Mouse (Mus musculus): Measurements from ENCODE around the gene Swi5. TPM values are rescaled to one million over a fixed set of nuclear protein-coding genes. Genes with fewer than 3 reads are reported as not detected.

The Swi5 gene
- polyA plus RNA-seq, 1 experiment from 2014 or later: 377 TPM

GRCm38 (mm10) chr2:32236760-32237487 is 51.0 kb downstream of the Swi5 start:
- peak overlapping the region; percentile 86 for H3K4me2 ChIP-seq (ENCODE audit: low read depth, low read length)
- peak overlapping the region; percentile 61 for H3K4me3 ChIP-seq (ENCODE audit: low read length)
- peaks cover 5% of the 10 kb centered on the region for H3K36me3 ChIP-seq (ENCODE audit: control insufficient read depth, insufficient read depth, low read length)
- WGBS: 0% methylated on average over 20 of the region's 20 CpGs
- H3K27me3 ChIP-seq (replicated peaks; ENCODE audit: control insufficient read depth, insufficient read depth, low read length): no peaks in the 10 kb centered on the region
- H3K9ac ChIP-seq (ENCODE audit: low read depth, low read length): peak overlapping the region; percentile 82
- no peaks in the 10 kb centered on the region for H3K9me3 ChIP-seq (ENCODE audit: control insufficient read depth, low read length)
- H3K27ac ChIP-seq (ENCODE audit: low read length): peak overlapping the region; percentile 86
- peaks cover 16% of the 10 kb centered on the region for H3K4me1 ChIP-seq (ENCODE audit: control insufficient read depth, insufficient read depth, low read length)
- ATAC-seq: peak; percentile 57

GRCm38 (mm10) chr2:32235886-32236759 is 51.8 kb downstream of the Swi5 start, which contains the start of gene Pomt1:
Pomt1 (plus strand) TSS chr2:32236590.
- under 1% methylated on average over 54 of the region's 54 CpGs for WGBS
- peaks cover 7% of the 10 kb centered on the region for H3K36me3 ChIP-seq (ENCODE audit: control insufficient read depth, insufficient read depth, low read length)
- peak within 1 kb of the TSS; percentile 61 for H3K4me3 ChIP-seq (ENCODE audit: low read length)
- peaks cover 16% of the 10 kb centered on the region for H3K4me1 ChIP-seq (ENCODE audit: control insufficient read depth, insufficient read depth, low read length)
- peak within 1 kb of the TSS; percentile 86 for H3K4me2 ChIP-seq (ENCODE audit: low read depth, low read length)
- H3K9me3 ChIP-seq (ENCODE audit: control insufficient read depth, low read length): no peaks in the 10 kb centered on the region
- H3K9ac ChIP-seq (ENCODE audit: low read depth, low read length): peak within 1 kb of the TSS; percentile 82
- peak within 1 kb of the TSS; percentile 86 for H3K27ac ChIP-seq (ENCODE audit: low read length)
- ATAC-seq: peak; percentile 93
- H3K27me3 ChIP-seq (replicated peaks; ENCODE audit: control insufficient read depth, insufficient read depth, low read length): no peaks in the 10 kb centered on the region

GRCm38 (mm10) chr2:32235433-32235832 is 52.4 kb downstream of the Swi5 start:
- Histone ChIP-seq H3K27ac (ENCODE audit: low read length) (no peak overlapping the region), H3K4me2 (ENCODE audit: low read depth, low read length) (peak overlapping the region; percentile 70), H3K4me3 (ENCODE audit: low read length) (peak overlapping the region; percentile 61), H3K9ac (ENCODE audit: low read depth, low read length) (peak overlapping the region; percentile 82; the same call in 1 of the 2 replicates), H3K27me3 (replicated peaks; ENCODE audit: control insufficient read depth, insufficient read depth, low read length) (no peaks in the 10 kb centered on the region), H3K4me1 (ENCODE audit: control insufficient read depth, insufficient read depth, low read length) (peaks cover 16% of the 10 kb centered on the region), H3K36me3 (ENCODE audit: control insufficient read depth, insufficient read depth, low read length) (peaks cover 10% of the 10 kb centered on the region), H3K9me3 (ENCODE audit: control insufficient read depth, low read length) (no peaks in the 10 kb centered on the region)
- ATAC-seq: no peak
- WGBS: 26% methylated on average over 7 of the region's 7 CpGs

Small RNA genes lying within 50 kb of the gene (microRNA-seq; reads per million reads assigned to microRNA genes)
- gene Gm23363 (not detected), gene Mir199b (898 reads per million, percentile 73 among the genes with 10 or more reads in this experiment)

Other genes with a start within 250 kb of the Swi5 start
- 2.1 and 2.2 TPM in 2 replicates for gene Fam78a, start 203.2 kb downstream of the Swi5 start, polyA plus RNA-seq (2015; fragmentation: Nextera tagmentation; extraction: Ambion mirVana)
- 4.0 and 5.0 TPM in 2 replicates for gene Plpp7, start 192.5 kb downstream of the Swi5 start, polyA plus RNA-seq (2015; fragmentation: Nextera tagmentation; extraction: Ambion mirVana)
- gene Prrc2b, start 137.0 kb downstream of the Swi5 start, polyA plus RNA-seq (2015; fragmentation: Nextera tagmentation; extraction: Ambion mirVana): 14.4 and 16.2 TPM in 2 replicates
- 26.7 and 26.9 TPM in 2 replicates for gene Pomt1, start 51.5 kb downstream of the Swi5 start, polyA plus RNA-seq (2015; fragmentation: Nextera tagmentation; extraction: Ambion mirVana)
- 72.4 and 74.4 TPM in 2 replicates for gene Uck1, start 27.9 kb downstream of the Swi5 start, polyA plus RNA-seq (2015; fragmentation: Nextera tagmentation; extraction: Ambion mirVana)
- 21.5 and 21.6 TPM in 2 replicates for gene Golga2, start 691 bp downstream of the Swi5 start, polyA plus RNA-seq (2015; fragmentation: Nextera tagmentation; extraction: Ambion mirVana)
- gene Ciz1, start 64.3 kb upstream of the Swi5 start, polyA plus RNA-seq (2015; fragmentation: Nextera tagmentation; extraction: Ambion mirVana): 47.1 and 51.4 TPM in 2 replicates
- gene Dnm1, start 65.3 kb upstream of the Swi5 start, polyA plus RNA-seq (2015; fragmentation: Nextera tagmentation; extraction: Ambion mirVana): 11.8 and 12.5 TPM in 2 replicates
- gene 1110008P14Rik, start 93.9 kb upstream of the Swi5 start, polyA plus RNA-seq (2015; fragmentation: Nextera tagmentation; extraction: Ambion mirVana): 44.2 and 45.8 TPM in 2 replicates
- gene Lcn2, start 100.2 kb upstream of the Swi5 start, polyA plus RNA-seq (2015; fragmentation: Nextera tagmentation; extraction: Ambion mirVana): 2.2 and 4.2 TPM in 2 replicates
- 49.1 and 49.8 TPM in 2 replicates for gene Ptges2, start 107.8 kb upstream of the Swi5 start, polyA plus RNA-seq (2015; fragmentation: Nextera tagmentation; extraction: Ambion mirVana)
- gene Naif1, start 162.4 kb upstream of the Swi5 start, polyA plus RNA-seq (2015; fragmentation: Nextera tagmentation; extraction: Ambion mirVana): 5.1 and 5.3 TPM in 2 replicates
- gene Slc25a25, start 163.4 kb upstream of the Swi5 start, polyA plus RNA-seq (2015; fragmentation: Nextera tagmentation; extraction: Ambion mirVana): 19.3 and 19.9 TPM in 2 replicates
- gene Fam102a, start 247.3 kb upstream of the Swi5 start, polyA plus RNA-seq (2015; fragmentation: Nextera tagmentation; extraction: Ambion mirVana): 7.6 and 9.4 TPM in 2 replicates

Measured in intestine, embryonic 16.5 days (tissue).